Mouse (Mus musculus): Measurements from ENCODE around the gene Cd274. TPM values are rescaled to one million over a fixed set of nuclear protein-coding genes. Genes with fewer than 3 reads are reported as not detected.
A peak's percentile ranks its signal among the peaks of the same experiment; 100 is the strongest.

The Cd274 gene
- polyA plus RNA-seq, 1 experiment from 2014 or later, result 1.2 TPM

DNA sequence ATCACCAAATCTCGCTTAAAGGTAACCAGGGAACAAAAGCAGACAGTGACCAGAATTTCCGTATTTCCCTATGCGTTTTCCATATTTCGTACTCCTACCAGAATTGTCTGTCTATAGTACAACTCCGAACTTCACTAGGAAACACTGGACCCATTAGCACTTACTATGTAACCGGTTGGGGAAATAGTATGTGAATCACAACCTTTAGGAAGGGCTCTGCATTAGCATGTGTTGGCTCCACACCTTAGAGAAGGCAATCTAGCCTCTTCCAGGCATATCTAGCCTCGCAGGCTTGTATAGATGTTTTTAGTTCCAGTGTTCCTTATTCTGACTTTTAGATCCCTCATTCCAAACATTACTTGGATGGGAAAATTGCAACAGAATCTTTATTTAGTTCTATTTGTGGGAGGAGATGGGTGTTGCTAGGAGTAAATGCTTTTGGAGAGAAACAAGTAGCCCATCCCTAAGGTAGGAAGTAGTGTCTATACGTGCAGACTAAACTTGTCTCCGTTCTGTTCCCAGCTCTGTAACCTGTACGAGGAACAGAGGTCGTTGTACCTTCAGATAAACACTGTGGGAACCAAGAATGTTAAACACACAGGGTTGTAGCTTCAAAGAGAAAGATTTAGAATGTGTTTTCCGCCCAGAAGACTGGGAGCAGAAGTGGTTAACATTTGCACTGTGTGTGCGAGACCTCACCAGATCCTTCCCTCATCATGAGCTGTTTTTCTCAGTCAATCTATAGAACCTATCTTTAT lies 4.9 kb upstream of the Cd274 start:
- Histone ChIP-seq H3K9ac (replicated peaks) (peak overlapping the region; percentile 73), H3K4me2 (ENCODE audit: low read depth, low read length) (peak overlapping the region; percentile 92), H3K27ac (ENCODE audit: low read depth) (0 out of 2 replicates have a peak overlapping the region, but pooled peaks have one; percentile 13), H3K27me3 (ENCODE audit: insufficient read depth, low read length) (no peaks in the 10 kb centered on the region), H3K9me3 (ENCODE audit: low read length) (no peaks in the 10 kb centered on the region), H3K36me3 (replicated peaks; ENCODE audit: insufficient read depth, low read length) (peaks cover 13% of the 10 kb centered on the region), H3K4me3 (ENCODE audit: low read depth, low read length) (peak overlapping the region; percentile 64), H3K4me1 (ENCODE audit: insufficient read depth) (peaks cover 28% of the 10 kb centered on the region)
- 35% methylated on average over 13 of the region's 13 CpGs for WGBS (ENCODE audit: insufficient replicate concordance)
- TF ChIP-seq CTCF (IDR thresholded peaks at IDR 0.05; ENCODE audit: low read depth), result no peak
- TF ChIP-seq EP300 (IDR thresholded peaks at IDR 0.05; ENCODE audit: low read depth), result no peak
- DNase-seq (no peak), ATAC-seq (no peak)

DNA sequence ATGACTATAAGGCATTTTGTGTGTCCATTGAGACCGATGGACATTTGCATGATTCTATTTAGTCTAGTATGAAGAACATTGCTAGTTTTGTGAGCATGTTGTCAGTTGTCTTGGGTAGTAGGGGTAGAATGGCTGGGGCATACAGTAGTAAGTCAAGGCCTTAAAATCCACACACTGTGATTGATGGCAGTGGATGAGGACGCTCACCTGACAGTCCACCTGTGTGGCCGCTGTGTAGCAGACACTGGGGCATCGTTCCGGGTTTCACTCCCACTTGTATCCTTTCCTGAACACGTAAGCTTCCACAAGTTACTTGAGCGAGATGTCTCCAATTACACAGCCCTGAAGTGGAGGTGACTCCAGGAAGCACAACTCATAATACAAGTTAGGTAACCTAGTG lies 3.7 kb upstream of the Cd274 start:
- Histone ChIP-seq H3K27me3 (ENCODE audit: insufficient read depth, low read length) (no peaks in the 10 kb centered on the region), H3K27ac (ENCODE audit: low read depth) (no peak overlapping the region), H3K4me3 (ENCODE audit: low read depth, low read length) (no peak overlapping the region), H3K36me3 (replicated peaks; ENCODE audit: insufficient read depth, low read length) (peaks cover 7% of the 10 kb centered on the region), H3K9ac (replicated peaks) (no peak overlapping the region), H3K4me2 (ENCODE audit: low read depth, low read length) (no peak overlapping the region), H3K4me1 (ENCODE audit: insufficient read depth) (peaks cover 33% of the 10 kb centered on the region), H3K9me3 (ENCODE audit: low read length) (no peaks in the 10 kb centered on the region)
- TF ChIP-seq EP300 (IDR thresholded peaks at IDR 0.05; ENCODE audit: low read depth) (no peak), CTCF (IDR thresholded peaks at IDR 0.05; ENCODE audit: low read depth) (no peak)
- ATAC-seq (no peak), DNase-seq (no peak)
- 92% methylated on average over 7 of the region's 7 CpGs for WGBS (ENCODE audit: insufficient replicate concordance)

DNA sequence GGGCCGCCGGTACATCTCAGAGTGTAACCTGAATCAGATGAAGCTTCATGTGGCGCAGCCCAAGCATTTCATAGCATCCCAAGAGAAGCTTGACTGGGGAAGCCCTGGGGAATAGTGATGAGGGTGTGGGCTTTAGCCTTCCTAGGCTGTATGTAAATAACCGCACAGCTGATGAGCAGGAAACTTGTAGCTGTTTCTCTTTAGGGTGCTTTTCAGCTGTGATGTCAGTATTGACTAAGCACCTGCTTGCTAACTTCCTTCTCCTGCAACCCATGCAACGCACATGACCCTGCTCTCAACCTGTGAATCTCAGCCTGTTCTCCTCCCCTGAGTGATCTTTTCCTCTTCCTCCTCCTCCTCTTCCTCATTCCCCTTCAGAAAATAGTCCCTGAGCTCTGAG lies 3.2 kb upstream of the Cd274 start:
- no peak for DNase-seq
- Histone ChIP-seq H3K9me3 (ENCODE audit: low read length) (no peaks in the 10 kb centered on the region), H3K4me1 (ENCODE audit: insufficient read depth) (peaks cover 36% of the 10 kb centered on the region)

DNA sequence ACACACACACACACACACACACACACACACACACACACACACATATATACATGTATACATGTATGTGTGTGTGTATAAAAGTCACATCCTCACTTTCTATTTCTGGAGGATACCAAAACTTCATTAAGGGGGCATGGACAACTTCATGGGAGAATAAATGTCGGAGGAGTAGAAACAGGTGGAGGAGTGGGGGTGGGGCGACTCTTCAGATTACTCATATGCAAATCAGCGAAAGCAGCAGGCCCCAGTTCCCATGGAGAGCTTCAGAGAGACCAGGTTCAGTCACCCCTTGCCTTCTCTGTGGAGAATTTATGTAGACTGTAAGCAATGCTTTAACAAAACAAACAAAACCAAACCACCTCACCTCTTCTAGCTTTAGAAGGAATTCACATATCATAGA lies 2.1 kb upstream of the Cd274 start:
- no peak overlapping the region for H3K9ac ChIP-seq (replicated peaks)
- peaks cover 39% of the 10 kb centered on the region for H3K4me1 ChIP-seq (ENCODE audit: insufficient read depth)
- 59% methylated on average over 3 of the region's 3 CpGs for WGBS (ENCODE audit: insufficient replicate concordance)
- no peaks in the 10 kb centered on the region for H3K27me3 ChIP-seq (ENCODE audit: insufficient read depth, low read length)
- no peaks in the 10 kb centered on the region; the same call in 1 of the 2 replicates for H3K36me3 ChIP-seq (replicated peaks; ENCODE audit: insufficient read depth, low read length)
- H3K27ac ChIP-seq (ENCODE audit: low read depth), result no peak overlapping the region
- no peaks in the 10 kb centered on the region for H3K9me3 ChIP-seq (ENCODE audit: low read length)
- TF ChIP-seq CTCF (IDR thresholded peaks at IDR 0.05; ENCODE audit: low read depth) (no peak), EP300 (IDR thresholded peaks at IDR 0.05; ENCODE audit: low read depth) (no peak)
- ATAC-seq (no peak), DNase-seq (no peak)
- H3K4me2 ChIP-seq (ENCODE audit: low read depth, low read length), result no peak overlapping the region
- H3K4me3 ChIP-seq (ENCODE audit: low read depth, low read length), result no peak overlapping the region

More for the DNA sequence above, 3.2 kb upstream of the Cd274 start:
- Histone ChIP-seq H3K4me2 (ENCODE audit: low read depth, low read length) (no peak overlapping the region), H3K27ac (ENCODE audit: low read depth) (no peak overlapping the region), H3K9ac (replicated peaks) (no peak overlapping the region), H3K27me3 (ENCODE audit: insufficient read depth, low read length) (no peaks in the 10 kb centered on the region), H3K36me3 (replicated peaks; ENCODE audit: insufficient read depth, low read length) (peaks cover 1% of the 10 kb centered on the region), H3K4me3 (ENCODE audit: low read depth, low read length) (no peak overlapping the region)
- no peak for TF ChIP-seq CTCF (IDR thresholded peaks at IDR 0.05; ENCODE audit: low read depth)
- TF ChIP-seq EP300 (IDR thresholded peaks at IDR 0.05; ENCODE audit: low read depth), result no peak
- WGBS (ENCODE audit: insufficient replicate concordance), result 71% methylated on average over 5 of the region's 5 CpGs
- no peak for ATAC-seq

- no peaks in the 10 kb centered on the region for H3K36me3 ChIP-seq (replicated peaks; ENCODE audit: insufficient read depth, low read length)
- H3K9ac ChIP-seq (replicated peaks), result peak overlapping the region; percentile 76
- H3K4me2 ChIP-seq (ENCODE audit: low read depth, low read length), result peak overlapping the region; percentile 96
- peak overlapping the region; percentile 85 for H3K4me3 ChIP-seq (ENCODE audit: low read depth, low read length)
- TF ChIP-seq EP300 (IDR thresholded peaks at IDR 0.05; ENCODE audit: low read depth) (no peak), CTCF (IDR thresholded peaks at IDR 0.05; ENCODE audit: low read depth) (no peak)
- H3K9me3 ChIP-seq (ENCODE audit: low read length), result no peaks in the 10 kb centered on the region
- no peak for DNase-seq
- ATAC-seq, result no peak
- no peaks in the 10 kb centered on the region for H3K27me3 ChIP-seq (ENCODE audit: insufficient read depth, low read length)
- H3K4me1 ChIP-seq (ENCODE audit: insufficient read depth), result peaks cover 33% of the 10 kb centered on the region
- H3K27ac ChIP-seq (ENCODE audit: low read depth), result peak overlapping the region; percentile 96
- WGBS (ENCODE audit: insufficient replicate concordance), result 18% methylated on average over 20 of the region's 20 CpGs
These were observed 858 bp upstream of the Cd274 start for GRCm38 (mm10) chr19:29366226-29366968.

GRCm38 (mm10) chr19:29368041-29368440 lies 786 bp downstream of the Cd274 start:
- 81% methylated on average over 2 of the region's 2 CpGs for WGBS (ENCODE audit: insufficient replicate concordance)
- Histone ChIP-seq H3K36me3 (replicated peaks; ENCODE audit: insufficient read depth, low read length) (no peaks in the 10 kb centered on the region), H3K9ac (replicated peaks) (no peak overlapping the region), H3K4me3 (ENCODE audit: low read depth, low read length) (no peak overlapping the region), H3K27ac (ENCODE audit: low read depth) (no peak overlapping the region), H3K9me3 (ENCODE audit: low read length) (no peaks in the 10 kb centered on the region), H3K4me1 (ENCODE audit: insufficient read depth) (peaks cover 30% of the 10 kb centered on the region), H3K4me2 (ENCODE audit: low read depth, low read length) (peak overlapping the region; percentile 96), H3K27me3 (ENCODE audit: insufficient read depth, low read length) (no peaks in the 10 kb centered on the region)
- no peak for TF ChIP-seq EP300 (IDR thresholded peaks at IDR 0.05; ENCODE audit: low read depth)
- TF ChIP-seq CTCF (IDR thresholded peaks at IDR 0.05; ENCODE audit: low read depth), result no peak
- DNase-seq, result no peak
- no peak for ATAC-seq

All from liver, postnatal 0 days (tissue).